Mouse (Mus musculus) forebrain, embryonic 14.5 days (tissue): Measurements from ENCODE around the gene Supt20. TPM values are rescaled to one million over a fixed set of nuclear protein-coding genes. Genes with fewer than 3 reads are reported as not detected.
"Not testable (repeated sequence)": the region's sequence is repeated elsewhere in the genome, so short reads cannot be mapped to it uniquely, and the experiment has no call there.

Source experiments
- ATAC-seq: fragments of 200-750 bp; cut with Nextera tagmentation; 2 replicates; pipeline ENCODE4 v1.8.0; 2017; ENCODE audit warnings: mild to moderate bottlenecking, moderate library complexity
- DNase-seq: peaks from one replicate; pipeline ENCODE4 v3.0.0-alpha.2; 2015; ENCODE audit warnings: low spot score
- H3K27ac ChIP-seq: fragments of 300-500 bp; sonication (generic); 2 replicates; pipeline ENCODE4 v1.5.1; 2014; ENCODE audit warnings: low read depth, mild to moderate bottlenecking, control low read depth, low read length, moderate library complexity
- H3K27me3 ChIP-seq: fragments of 300-500 bp; sonication (generic); replicated peaks from 2 replicates; pipeline ENCODE4 v1.6.1; 2014; ENCODE audit warnings: low read length, control low read depth, mixed read lengths; ENCODE audit not compliant: control insufficient read depth, insufficient read depth
- H3K36me3 ChIP-seq: fragments of 300-500 bp; sonication (generic); 2 replicates; pipeline ENCODE4 v1.6.1; 2014; ENCODE audit warnings: low read length, control low read depth; ENCODE audit not compliant: control insufficient read depth, insufficient read depth
- H3K4me1 ChIP-seq: fragments of 300-500 bp; sonication (generic); 2 replicates; pipeline ENCODE4 v1.6.1; 2014; ENCODE audit warnings: antibody characterized with exemption, low read length, control low read depth; ENCODE audit not compliant: control insufficient read depth, insufficient read depth
- H3K4me2 ChIP-seq: fragments of 300-500 bp; sonication (generic); 2 replicates; pipeline ENCODE4 v1.6.1; 2014; ENCODE audit warnings: mild to moderate bottlenecking, control low read depth, low read length
- H3K4me3 ChIP-seq: fragments of 300-500 bp; sonication (generic); 2 replicates; pipeline ENCODE4 v1.5.1; 2014; ENCODE audit warnings: low read depth, low read length, control low read depth
- H3K9ac ChIP-seq: fragments of 300-500 bp; sonication (generic); 2 replicates; pipeline ENCODE4 v1.6.1; 2014; ENCODE audit warnings: mild to moderate bottlenecking, low read length, control low read depth, moderate library complexity
- H3K9me3 ChIP-seq: fragments of 300-500 bp; sonication (generic); replicated peaks from 2 replicates; pipeline ENCODE4 v1.6.1; 2016; ENCODE audit warnings: low read length, control low read depth, mixed read lengths; ENCODE audit not compliant: control insufficient read depth
- WGBS: fragments of 180-500 bp; shearing (Covaris S2); extraction: QIAGEN DNeasy Blood & Tissue Kit; methylation state at CpG from one replicate; pipeline ENCODE4 v1.1.7; 2014; 5-methylcytosine and 5-hydroxymethylcytosine counted together
- polyA plus RNA-seq: library from polyadenylated mRNA; unstranded; fragments of >200 nt; fragmentation: Nextera tagmentation; extraction: Ambion mirVana; gene quantifications from 2 replicates; pipeline ENCODE4 v1.2.1, GENCODE M21; 2014

Gene Supt20
- polyA plus RNA-seq, 1 experiment from 2014 or later, result 74.2 TPM

- WGBS, result 89% methylated on average over 8 of the region's 8 CpGs
- Histone ChIP-seq H3K9ac (no peak overlapping the region), H3K4me1 (peaks cover 6% of the 10 kb centered on the region), H3K4me3 (no peak overlapping the region), H3K4me2 (no peak overlapping the region), H3K27me3 (0 out of 2 replicates have a peak, but pooled peaks cover 6% of the 10 kb centered on the region), H3K27ac (no peak overlapping the region), H3K9me3 (no peaks in the 10 kb centered on the region), H3K36me3 (no peaks in the 10 kb centered on the region)
- no peak for DNase-seq
- ATAC-seq, result no peak
Observed at GRCm38 (mm10) chr3:54757446-54757845, 64.8 kb downstream of the Supt20 start.

- Histone ChIP-seq H3K4me1 (peaks cover 6% of the 10 kb centered on the region), H3K36me3 (no peaks in the 10 kb centered on the region), H3K27ac (no peak overlapping the region), H3K27me3 (0 out of 2 replicates have a peak, but pooled peaks cover 6% of the 10 kb centered on the region), H3K9me3 (no peaks in the 10 kb centered on the region), H3K4me2 (no peak overlapping the region), H3K9ac (no peak overlapping the region), H3K4me3 (no peak overlapping the region)
- 84% methylated on average over 9 of the region's 9 CpGs for WGBS
- ATAC-seq (no peak), DNase-seq (no peak)
Observed at GRCm38 (mm10) chr3:54759211-54759610, 66.6 kb downstream of the Supt20 start.

- no peaks in the 10 kb centered on the region for H3K9me3 ChIP-seq
- no peak overlapping the region for H3K27ac ChIP-seq
- 79% methylated on average over 15 of the region's 15 CpGs for WGBS
- H3K36me3 ChIP-seq, result no peaks in the 10 kb centered on the region
- DNase-seq (no peak), ATAC-seq (no peak)
- H3K4me2 ChIP-seq, result no peak overlapping the region
- H3K9ac ChIP-seq, result no peak overlapping the region
- no peak overlapping the region for H3K4me3 ChIP-seq
- 0 out of 2 replicates have a peak, but pooled peaks cover 6% of the 10 kb centered on the region for H3K27me3 ChIP-seq
- peaks cover 6% of the 10 kb centered on the region for H3K4me1 ChIP-seq
Observed at GRCm38 (mm10) chr3:54760321-54761115, 67.9 kb downstream of the Supt20 start.

- Histone ChIP-seq H3K27me3 (0 out of 2 replicates have a peak, but pooled peaks cover 6% of the 10 kb centered on the region), H3K4me2 (no peak overlapping the region), H3K36me3 (no peaks in the 10 kb centered on the region), H3K27ac (no peak overlapping the region), H3K4me3 (no peak overlapping the region), H3K4me1 (peaks cover under 1% of the 10 kb centered on the region; the same call in 1 of the 2 replicates), H3K9ac (no peak overlapping the region), H3K9me3 (no peaks in the 10 kb centered on the region)
- WGBS, result 79% methylated on average over 1 of the region's 1 CpGs
- ATAC-seq, result peak; percentile 55; the same call in 1 of the 2 replicates
- peak; percentile 39 for DNase-seq
Observed at GRCm38 (mm10) chr3:54761258-54761657, 68.7 kb downstream of the Supt20 start.

- Histone ChIP-seq H3K4me2 (no peak overlapping the region), H3K27ac (no peak overlapping the region), H3K36me3 (no peaks in the 10 kb centered on the region), H3K4me1 (no peaks in the 10 kb centered on the region), H3K9ac (no peak overlapping the region), H3K27me3 (no peaks in the 10 kb centered on the region), H3K4me3 (no peak overlapping the region), H3K9me3 (no peaks in the 10 kb centered on the region)
- peak; percentile 17 for DNase-seq
- peak; percentile 29; the same call in 1 of the 2 replicates for ATAC-seq
- WGBS, result 79% methylated on average over 18 of the region's 18 CpGs
Observed at GRCm38 (mm10) chr3:54764418-54764817, 71.8 kb downstream of the Supt20 start.

- H3K4me1 ChIP-seq, H3K4me2 ChIP-seq, H3K9me3 ChIP-seq, H3K4me3 ChIP-seq, H3K27me3 ChIP-seq, H3K27ac ChIP-seq, H3K9ac ChIP-seq, DNase-seq, ATAC-seq, H3K36me3 ChIP-seq: not testable (repeated sequence)
- WGBS, result 86% methylated on average over 6 of the region's 6 CpGs
Observed at GRCm38 (mm10) chr3:54765521-54765920, 72.9 kb downstream of the Supt20 start.

- no peaks in the 10 kb centered on the region for H3K9me3 ChIP-seq
- H3K4me3 ChIP-seq, result no peak overlapping the region
- H3K36me3 ChIP-seq, result no peaks in the 10 kb centered on the region
- ATAC-seq, result no peak
- 87% methylated on average over 14 of the region's 14 CpGs for WGBS
- no peak overlapping the region for H3K27ac ChIP-seq
- no peak for DNase-seq
- H3K9ac ChIP-seq, result no peak overlapping the region
- no peaks in the 10 kb centered on the region for H3K27me3 ChIP-seq
- no peak overlapping the region for H3K4me2 ChIP-seq
- H3K4me1 ChIP-seq, result no peaks in the 10 kb centered on the region
Observed at GRCm38 (mm10) chr3:54766034-54766433, 73.4 kb downstream of the Supt20 start.

GRCm38 (mm10) chr3:54766811-54767210, 74.2 kb downstream of the Supt20 start:
- DNase-seq (no peak), ATAC-seq (no peak)
- WGBS, result 89% methylated on average over 5 of the region's 5 CpGs
- H3K36me3 ChIP-seq, result no peaks in the 10 kb centered on the region
- H3K4me1 ChIP-seq, result no peaks in the 10 kb centered on the region
- H3K4me3 ChIP-seq, result no peak overlapping the region
- no peak overlapping the region for H3K4me2 ChIP-seq
- no peaks in the 10 kb centered on the region for H3K9me3 ChIP-seq
- H3K27ac ChIP-seq, result no peak overlapping the region
- no peaks in the 10 kb centered on the region for H3K27me3 ChIP-seq
- no peak overlapping the region for H3K9ac ChIP-seq

- ATAC-seq (no peak), DNase-seq (no peak)
- Histone ChIP-seq H3K36me3 (no peaks in the 10 kb centered on the region), H3K9ac (no peak overlapping the region), H3K27ac (no peak overlapping the region), H3K4me2 (no peak overlapping the region), H3K27me3 (no peaks in the 10 kb centered on the region), H3K9me3 (no peaks in the 10 kb centered on the region), H3K4me1 (no peaks in the 10 kb centered on the region), H3K4me3 (no peak overlapping the region)
- WGBS, result 88% methylated on average over 8 of the region's 8 CpGs
Observed at GRCm38 (mm10) chr3:54768592-54768991, 76.0 kb downstream of the Supt20 start.
